Mouse (Mus musculus): ENCODE measurements around the gene Cers2. TPM values are rescaled to one million over a fixed set of nuclear protein-coding genes. Genes with fewer than 3 reads are reported as not detected.

Gene Cers2
- polyA plus RNA-seq, 1 experiment from 2014 or later = 97.6 TPM

DNA sequence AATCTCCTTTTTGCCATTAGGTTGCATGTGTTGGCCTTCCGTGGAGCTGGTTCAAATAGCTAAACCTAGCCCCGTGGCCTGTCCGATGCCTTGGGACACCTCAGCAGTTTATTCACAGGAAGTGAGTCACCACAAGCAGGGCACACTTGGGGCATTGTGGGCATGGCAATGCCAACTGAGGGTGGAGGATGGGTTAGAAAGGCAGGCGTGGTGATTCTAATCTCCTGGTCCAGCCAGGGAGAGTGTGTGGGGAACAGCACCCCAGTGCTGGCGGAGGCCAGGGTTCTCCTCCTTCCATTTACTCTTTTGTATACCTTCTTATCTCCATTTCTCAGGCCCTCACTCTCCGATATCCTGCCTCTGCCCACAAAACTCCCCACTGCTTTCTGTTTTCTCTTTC lies 2.0 kb upstream of the Cers2 start:
- Histone ChIP-seq H3K4me3 (no peak overlapping the region), H3K27ac (no peak overlapping the region), H3K36me3 (replicated peaks) (no peaks in the 10 kb centered on the region), H3K9me3 (no peaks in the 10 kb centered on the region), H3K9ac (no peak overlapping the region), H3K4me2 (no peak overlapping the region), H3K4me1 (peaks cover 26% of the 10 kb centered on the region), H3K27me3 (replicated peaks) (no peaks in the 10 kb centered on the region)
- no peak for ATAC-seq (replicated peaks)
- WGBS = 79% methylated on average over 6 of the region's 6 CpGs

DNA sequence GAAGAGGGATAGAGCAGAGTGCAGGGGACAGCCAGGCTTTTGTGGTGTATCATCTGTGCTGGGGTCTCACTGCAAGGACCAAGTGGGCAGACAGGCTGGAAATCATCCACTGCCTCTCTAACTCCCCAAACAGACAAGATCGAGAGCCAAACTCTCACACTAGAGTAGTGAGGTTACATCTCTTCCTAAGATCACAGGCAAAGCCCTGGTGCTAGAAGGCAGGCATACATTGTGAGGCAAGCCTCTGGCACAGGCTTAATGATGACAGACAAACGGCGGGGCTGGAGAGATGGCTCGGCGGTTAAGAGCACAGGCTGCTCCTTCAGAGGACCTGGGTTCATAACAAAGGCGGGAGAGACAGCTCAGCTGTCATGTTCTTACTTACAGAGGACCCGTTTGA lies 1.1 kb upstream of the Cers2 start:
- Histone ChIP-seq H3K27me3 (replicated peaks) (no peaks in the 10 kb centered on the region), H3K9ac (no peak overlapping the region), H3K36me3 (replicated peaks) (no peaks in the 10 kb centered on the region), H3K9me3 (no peaks in the 10 kb centered on the region), H3K4me2 (no peak overlapping the region), H3K4me3 (no peak overlapping the region), H3K27ac (no peak overlapping the region), H3K4me1 (peaks cover 30% of the 10 kb centered on the region)
- ATAC-seq (replicated peaks) = no peak
- 53% methylated on average over 7 of the region's 7 CpGs for WGBS

DNA sequence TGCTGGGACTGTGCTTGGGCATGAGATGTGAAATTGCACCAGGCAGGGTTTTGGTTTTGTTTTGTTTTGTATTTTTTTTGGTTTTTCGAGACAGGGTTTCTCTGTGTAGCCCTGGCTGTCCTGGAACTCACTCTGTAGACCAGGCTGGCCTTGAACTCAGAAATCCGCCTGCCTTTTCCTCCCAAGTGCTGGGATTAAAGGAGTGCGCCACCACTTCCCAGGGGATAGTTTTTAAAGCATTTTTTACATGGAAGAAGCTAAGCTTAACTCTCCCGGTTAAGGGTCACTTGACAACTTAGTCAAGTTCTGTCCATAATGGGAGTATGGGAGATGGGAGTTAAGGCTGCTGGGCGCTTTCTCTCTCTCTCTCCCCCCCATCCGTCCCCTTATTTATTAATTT lies 516 bp upstream of the Cers2 start:
- peaks cover 30% of the 10 kb centered on the region for H3K4me1 ChIP-seq
- H3K27me3 ChIP-seq (replicated peaks) = no peaks in the 10 kb centered on the region
- no peak overlapping the region for H3K9ac ChIP-seq
- WGBS = 54% methylated on average over 6 of the region's 6 CpGs
- H3K27ac ChIP-seq = peak overlapping the region; percentile 90; the same call in 1 of the 2 replicates
- ATAC-seq (replicated peaks) = no peak
- no peaks in the 10 kb centered on the region for H3K9me3 ChIP-seq
- no peaks in the 10 kb centered on the region for H3K36me3 ChIP-seq (replicated peaks)
- H3K4me3 ChIP-seq = peak overlapping the region; percentile 93
- H3K4me2 ChIP-seq = peak overlapping the region; percentile 77

DNA sequence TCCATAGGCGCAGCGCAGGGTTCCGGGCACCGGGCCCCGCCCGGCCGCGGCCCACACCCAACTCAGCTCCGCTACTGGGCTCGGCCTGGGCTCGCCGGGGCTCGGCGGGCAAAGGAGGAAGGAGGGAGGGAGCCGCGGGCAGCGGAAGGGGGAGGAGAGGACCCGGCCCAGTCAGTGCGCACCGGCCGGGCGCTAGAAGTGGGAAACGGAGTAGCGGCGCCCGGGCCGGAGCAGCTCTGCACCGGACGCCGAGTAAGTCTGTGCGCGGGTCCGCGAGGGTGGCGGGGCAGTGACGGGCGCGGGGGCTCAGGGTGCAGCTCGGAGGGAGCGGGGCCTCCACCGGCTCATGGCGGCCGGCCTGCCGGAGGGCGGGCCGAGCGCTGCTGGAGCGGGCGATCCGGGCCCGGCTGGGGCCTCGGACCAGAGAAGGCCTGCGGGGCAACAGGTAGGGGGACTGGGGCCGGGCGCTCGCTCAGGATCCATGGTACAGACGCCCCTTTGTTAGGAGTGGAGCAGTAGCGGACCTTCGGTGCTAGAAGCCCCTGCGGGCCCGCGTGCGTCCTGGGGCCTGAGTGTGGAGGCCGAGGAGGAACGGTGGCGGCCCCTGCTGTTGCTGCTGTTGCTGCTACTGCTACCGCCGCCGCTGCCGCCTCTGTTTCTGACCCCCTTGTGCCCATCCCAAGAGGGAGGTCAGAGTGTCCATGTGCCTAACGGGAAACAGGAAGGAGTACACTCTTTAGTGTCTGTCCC lies 678 bp downstream of the Cers2 start:
- peak overlapping the region; percentile 93 for H3K4me3 ChIP-seq
- WGBS = under 1% methylated on average over 70 of the region's 71 CpGs
- H3K27ac ChIP-seq = peak overlapping the region; percentile 90
- H3K36me3 ChIP-seq (replicated peaks) = peaks cover 6% of the 10 kb centered on the region; the same call in 1 of the 2 replicates
- peaks cover 30% of the 10 kb centered on the region for H3K4me1 ChIP-seq
- peak; percentile 94 for ATAC-seq (replicated peaks)
- no peaks in the 10 kb centered on the region for H3K9me3 ChIP-seq
- peak overlapping the region; percentile 98 for H3K9ac ChIP-seq
- H3K4me2 ChIP-seq = peak overlapping the region; percentile 77
- no peaks in the 10 kb centered on the region for H3K27me3 ChIP-seq (replicated peaks)

DNA sequence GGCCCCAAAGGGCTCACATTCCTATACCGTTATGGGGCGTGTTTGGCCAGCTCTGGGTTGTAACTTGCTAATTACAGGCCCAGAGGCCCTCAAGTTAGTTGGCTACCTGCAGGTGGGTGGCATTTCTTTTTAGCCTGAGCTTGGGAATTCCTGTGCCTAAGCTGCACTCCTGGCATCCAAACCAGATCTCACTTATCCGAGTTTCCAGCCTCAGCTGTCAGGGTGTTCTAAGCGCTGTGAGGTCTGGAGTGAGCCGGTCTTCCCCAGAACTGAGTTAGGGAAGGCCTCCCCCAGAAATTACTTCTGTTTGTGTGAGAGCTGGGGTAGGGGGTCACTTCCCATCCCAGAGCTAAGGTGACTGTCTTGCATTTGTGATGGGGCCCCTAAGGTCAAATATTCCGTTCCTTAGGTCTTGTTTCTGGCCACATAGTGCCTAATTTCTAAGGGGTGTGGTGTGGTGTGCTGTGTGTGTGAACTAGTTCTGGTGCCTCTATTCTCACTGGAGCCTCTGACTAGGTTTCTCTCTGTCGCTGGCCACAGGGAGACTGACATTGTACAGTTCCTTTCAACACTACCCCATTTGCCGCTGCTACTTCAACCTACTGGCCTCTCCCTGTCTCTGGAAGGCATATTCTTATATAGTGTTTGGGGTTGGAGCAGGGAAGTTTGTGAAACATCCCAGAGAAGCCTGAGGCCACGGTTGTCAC lies 1.4 kb downstream of the Cers2 start:
- ATAC-seq (replicated peaks) = no peak
- Histone ChIP-seq H3K27ac (peak overlapping the region; percentile 90), H3K36me3 (replicated peaks) (peaks cover 12% of the 10 kb centered on the region; the same call in 1 of the 2 replicates), H3K9me3 (no peaks in the 10 kb centered on the region), H3K27me3 (replicated peaks) (no peaks in the 10 kb centered on the region), H3K4me3 (peak overlapping the region; percentile 93), H3K4me1 (peaks cover 30% of the 10 kb centered on the region), H3K9ac (peak overlapping the region; percentile 98), H3K4me2 (peak overlapping the region; percentile 77)
- 16% methylated on average over 9 of the region's 9 CpGs for WGBS

DNA sequence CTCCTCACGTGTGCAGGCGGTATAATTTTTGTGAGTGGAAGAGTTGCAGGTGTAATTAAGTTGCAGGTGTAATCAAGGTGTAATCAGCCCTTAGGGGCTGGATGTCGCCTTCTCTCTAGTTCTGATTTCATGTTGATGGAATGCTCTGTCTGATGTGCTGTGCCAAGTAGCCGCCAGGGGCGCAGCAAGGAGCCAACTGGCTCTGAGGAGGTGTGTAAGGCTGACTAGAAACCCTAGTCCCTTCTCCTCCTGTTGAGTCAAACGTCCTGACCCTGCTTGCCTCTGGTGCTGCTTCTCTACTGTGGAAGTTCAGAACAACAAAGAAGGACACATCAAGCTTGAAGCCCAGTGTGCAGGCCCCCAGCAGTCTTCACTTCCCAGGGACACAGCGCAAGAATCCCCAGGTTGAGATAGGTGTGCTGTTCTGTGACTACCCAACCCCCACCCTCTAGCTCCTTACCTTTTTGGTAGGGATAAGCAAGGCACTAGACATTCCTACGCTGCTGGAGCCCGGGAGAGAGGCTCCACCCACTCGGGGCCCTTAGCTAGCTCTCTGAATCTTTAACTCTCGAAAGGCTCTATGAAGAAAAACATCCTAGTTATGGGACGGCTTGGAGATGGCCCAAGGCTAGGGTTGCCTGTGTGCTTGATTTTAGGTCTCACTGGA lies 3.0 kb downstream of the Cers2 start:
- H3K36me3 ChIP-seq (replicated peaks) = peaks cover 27% of the 10 kb centered on the region
- ATAC-seq (replicated peaks) = no peak
- WGBS = 25% methylated on average over 12 of the region's 12 CpGs
- no peak overlapping the region for H3K4me3 ChIP-seq
- H3K9me3 ChIP-seq = no peaks in the 10 kb centered on the region
- no peak overlapping the region for H3K4me2 ChIP-seq
- no peak overlapping the region for H3K27ac ChIP-seq
- peaks cover 30% of the 10 kb centered on the region for H3K4me1 ChIP-seq
- no peak overlapping the region for H3K9ac ChIP-seq
- no peaks in the 10 kb centered on the region for H3K27me3 ChIP-seq (replicated peaks)

DNA sequence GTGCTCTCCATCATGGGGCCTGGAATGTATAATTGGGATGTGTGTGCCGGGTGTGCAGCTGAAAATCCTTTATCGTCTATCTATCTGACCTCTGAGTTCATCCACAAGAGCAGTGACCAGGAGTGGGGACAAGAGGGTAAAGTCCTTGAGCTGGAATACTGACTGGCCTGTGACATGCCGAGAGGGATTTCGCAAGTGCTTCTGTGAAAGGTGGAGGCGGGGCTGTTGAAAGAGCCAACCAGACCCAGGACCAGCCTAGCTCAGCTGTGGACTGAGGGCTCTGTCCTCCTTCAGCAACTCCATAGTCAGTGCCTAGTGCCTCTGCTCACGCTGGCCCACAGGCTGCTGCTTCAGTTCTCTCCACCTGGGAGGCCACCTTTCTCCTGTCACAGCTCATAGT lies 4.0 kb downstream of the Cers2 start:
- peaks cover 30% of the 10 kb centered on the region for H3K4me1 ChIP-seq
- no peak for ATAC-seq (replicated peaks)
- H3K27ac ChIP-seq = no peak overlapping the region
- H3K36me3 ChIP-seq (replicated peaks) = peaks cover 35% of the 10 kb centered on the region
- WGBS = 27% methylated on average over 6 of the region's 6 CpGs
- no peak overlapping the region for H3K4me3 ChIP-seq
- no peaks in the 10 kb centered on the region for H3K9me3 ChIP-seq
- H3K27me3 ChIP-seq (replicated peaks) = no peaks in the 10 kb centered on the region
- no peak overlapping the region for H3K9ac ChIP-seq
- no peak overlapping the region for H3K4me2 ChIP-seq

DNA sequence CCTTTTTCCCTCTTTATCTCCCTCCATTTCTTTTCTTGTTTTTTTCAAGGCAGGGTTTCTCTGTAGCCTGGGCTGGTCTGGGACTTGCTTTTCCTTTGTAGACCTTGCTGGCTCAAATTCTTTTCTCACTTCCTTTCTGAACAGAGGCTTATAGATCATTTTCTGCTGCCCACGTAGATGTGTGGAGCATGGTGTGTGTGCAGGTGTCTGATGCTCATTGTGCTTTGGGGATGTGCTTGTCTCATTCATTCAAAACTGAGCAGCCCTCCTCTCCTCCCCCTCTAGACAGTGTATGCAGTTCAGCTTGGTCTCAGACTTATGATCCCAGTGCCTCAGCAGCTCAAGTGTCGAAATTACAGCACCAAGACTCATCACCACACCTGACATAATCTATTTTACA lies 4.5 kb downstream of the Cers2 start:
- Histone ChIP-seq H3K36me3 (replicated peaks) (peaks cover 39% of the 10 kb centered on the region), H3K27me3 (replicated peaks) (no peaks in the 10 kb centered on the region), H3K4me2 (no peak overlapping the region), H3K9me3 (no peaks in the 10 kb centered on the region), H3K4me3 (no peak overlapping the region), H3K4me1 (peaks cover 29% of the 10 kb centered on the region), H3K9ac (no peak overlapping the region), H3K27ac (no peak overlapping the region)
- ATAC-seq (replicated peaks) = no peak
- WGBS = 77% methylated on average over 2 of the region's 2 CpGs

DNA sequence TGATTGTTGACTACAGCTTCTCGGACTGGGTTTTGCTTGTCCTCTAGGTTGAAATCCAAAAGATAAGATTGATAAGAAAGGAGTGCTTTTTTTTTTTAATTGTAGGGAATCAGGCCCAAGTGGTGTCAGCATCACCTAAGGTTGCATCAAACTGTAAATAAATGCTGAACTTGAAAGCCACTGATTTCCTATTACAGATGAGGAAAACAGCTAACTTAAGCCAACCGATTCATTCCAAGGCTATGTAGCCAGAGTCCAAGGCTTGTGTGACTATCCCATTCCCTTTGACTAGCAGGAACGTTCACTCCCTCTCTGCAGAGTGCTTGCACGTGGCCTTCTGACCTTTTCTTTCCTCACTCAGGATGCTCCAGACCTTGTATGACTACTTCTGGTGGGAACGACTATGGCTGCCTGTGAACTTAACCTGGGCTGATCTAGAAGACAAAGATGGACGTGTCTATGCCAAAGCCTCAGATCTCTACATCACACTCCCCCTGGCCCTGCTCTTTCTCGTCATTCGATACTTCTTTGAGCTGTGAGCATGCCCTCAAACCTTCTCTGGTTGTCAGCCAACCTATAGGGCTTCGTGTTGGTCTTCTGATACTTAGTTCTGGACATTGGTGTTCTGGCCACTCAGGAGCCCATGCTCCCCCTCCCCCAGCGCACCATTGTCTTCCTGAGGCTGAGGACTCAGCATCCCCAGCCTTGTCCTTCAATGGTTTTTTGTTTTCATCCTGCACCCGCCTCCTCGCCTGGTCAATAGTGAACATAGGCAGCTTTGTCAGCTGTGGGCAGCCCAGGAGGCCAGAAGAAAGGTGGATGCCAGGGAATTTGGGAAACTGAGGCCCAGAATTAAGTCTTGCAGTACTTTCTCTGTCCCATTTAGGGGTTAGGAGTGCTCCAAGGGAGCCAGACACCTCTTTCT lies 5.4 kb downstream of the Cers2 start:
- Histone ChIP-seq H3K27ac (no peak overlapping the region), H3K36me3 (replicated peaks) (peaks cover 47% of the 10 kb centered on the region), H3K9me3 (no peaks in the 10 kb centered on the region), H3K4me3 (no peak overlapping the region), H3K27me3 (replicated peaks) (no peaks in the 10 kb centered on the region), H3K9ac (no peak overlapping the region), H3K4me2 (no peak overlapping the region), H3K4me1 (peaks cover 21% of the 10 kb centered on the region)
- WGBS = 79% methylated on average over 12 of the region's 12 CpGs
- ATAC-seq (replicated peaks) = no peak

DNA sequence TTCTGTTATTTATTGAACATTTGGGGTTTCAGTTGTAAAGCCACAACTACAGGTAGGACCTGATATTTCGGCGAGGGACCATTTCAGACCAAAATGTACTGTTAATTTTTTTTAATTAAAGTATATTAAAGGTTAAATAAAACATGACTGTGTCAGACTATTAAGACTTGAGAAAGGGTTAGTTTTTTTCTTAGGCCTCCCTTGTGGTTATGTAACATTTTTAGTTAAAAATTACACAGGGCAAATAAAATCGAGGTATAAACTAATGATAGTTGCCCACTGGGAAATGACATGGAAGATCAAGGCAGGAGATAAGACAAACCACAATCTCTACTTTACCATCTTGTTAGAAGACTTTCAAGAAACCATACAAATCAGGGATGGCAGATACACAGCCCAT lies 8.8 kb downstream of the Cers2 start:
- Histone ChIP-seq H3K4me3 (no peak overlapping the region), H3K27ac (no peak overlapping the region), H3K9ac (no peak overlapping the region), H3K4me1 (no peaks in the 10 kb centered on the region; the same call in 1 of the 2 replicates), H3K27me3 (replicated peaks) (no peaks in the 10 kb centered on the region), H3K9me3 (no peaks in the 10 kb centered on the region), H3K4me2 (no peak overlapping the region), H3K36me3 (replicated peaks) (peaks cover 78% of the 10 kb centered on the region)
- no peak for ATAC-seq (replicated peaks)
- 98% methylated on average over 3 of the region's 3 CpGs for WGBS

DNA sequence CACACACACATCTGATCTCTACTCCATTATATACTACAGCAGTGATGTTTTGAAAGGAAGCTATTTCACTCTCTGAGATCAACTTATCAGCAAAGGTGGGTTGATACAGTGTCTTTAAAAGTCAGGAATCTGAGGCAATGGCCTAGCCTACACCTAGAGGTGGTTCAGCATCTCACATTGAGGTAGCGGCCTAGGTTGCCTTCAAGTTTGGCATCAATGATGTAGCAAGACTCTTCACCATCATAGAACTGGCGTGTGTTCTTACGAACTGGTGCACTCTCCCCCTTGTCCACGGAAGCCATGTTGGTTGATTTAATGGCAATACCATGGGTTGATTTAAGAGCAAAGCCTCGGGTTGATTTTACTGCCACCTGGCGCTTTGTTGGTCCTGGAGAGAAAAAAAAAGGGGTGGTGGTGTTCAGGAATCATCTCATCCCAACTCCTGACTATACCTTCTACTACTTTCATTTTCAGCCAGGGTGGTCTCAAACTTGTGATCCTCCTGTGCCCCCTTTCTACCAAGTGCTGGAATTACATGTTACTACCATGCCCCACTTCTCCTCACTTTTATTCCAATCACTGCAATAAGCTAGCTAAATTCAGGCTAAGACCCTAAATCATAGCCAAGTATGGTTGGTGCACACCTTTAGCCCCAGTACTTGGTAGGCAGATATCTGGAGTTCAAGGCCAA lies 10.0 kb downstream of the Cers2 start:
- Histone ChIP-seq H3K36me3 (replicated peaks) (peaks cover 84% of the 10 kb centered on the region), H3K27me3 (replicated peaks) (no peaks in the 10 kb centered on the region), H3K27ac (no peak overlapping the region), H3K9ac (no peak overlapping the region), H3K9me3 (no peaks in the 10 kb centered on the region), H3K4me3 (no peak overlapping the region), H3K4me2 (no peak overlapping the region), H3K4me1 (no peaks in the 10 kb centered on the region)
- ATAC-seq (replicated peaks) = no peak
- WGBS = 95% methylated on average over 6 of the region's 6 CpGs

All from midbrain, embryonic 15.5 days (tissue).